Mouse (Mus musculus) CH12.LX (cell line): Measurements from ENCODE around the gene Rsph14.

ENCODE experiments used
- CTCF ChIP-seq, 2 experiments: IDR thresholded peaks in 1 of 2; conservative IDR thresholded peaks in 1 of 2; 2 replicates each; pipeline ENCODE4 v1.5.1; 2011 to 2012; ENCODE audit warnings: low read depth in 2 of 2, low read length in 2 of 2, improper control_type of control experiment in 1 of 2, inconsistent platforms in 1 of 2, mild to moderate bottlenecking in 1 of 2, moderate library complexity in 1 of 2
- ELF1 ChIP-seq: IDR thresholded peaks from 2 replicates; pipeline ENCODE4 v1.6.1; 2014; ENCODE audit warnings: low read depth, mild to moderate bottlenecking, inconsistent platforms, low read length, improper control_type of control experiment
- MEF2A ChIP-seq: IDR thresholded peaks from 2 replicates; pipeline ENCODE4 v1.6.1; 2014; ENCODE audit warnings: low read depth, mild to moderate bottlenecking, inconsistent platforms, low read length, improper control_type of control experiment, borderline replicate concordance
- TBP ChIP-seq: conservative IDR thresholded peaks from 2 replicates; pipeline ENCODE4 v1.6.1; 2011; ENCODE audit warnings: low read depth, low read length, improper control_type of control experiment

GRCm38 (mm10) chr10:74938410-74938809 lies 94.0 kb downstream of the Rsph14 start:
- TF ChIP-seq MEF2A (no peak), CTCF (conservative IDR thresholded peaks at IDR 0.05 in 1 of 2, IDR thresholded peaks at IDR 0.05 in 1 of 2; ENCODE audit: low read depth in 2 of 2, low read length in 2 of 2) (peak in 1 of 2 experiments; percentile 53; a peak in 2 of 4 replicates), ELF1 (no peak), TBP (no peak)
